Mouse (Mus musculus): ENCODE data around the gene Snx19.

Snx19 gene

GRCm38 (mm10) chr9:30485161-30485560 is 58.3 kb downstream of the Snx19 start:
- DNase-seq: no peak

GRCm38 (mm10) chr9:30488384-30488783 is 61.5 kb downstream of the Snx19 start:
- DNase-seq: no peak

- DNase-seq: no peak
These were observed 67.5 kb downstream of the Snx19 start for GRCm38 (mm10) chr9:30494446-30494845.

GRCm38 (mm10) chr9:30508966-30509365 is 82.1 kb downstream of the Snx19 start:
- no peak for DNase-seq

- DNase-seq: no peak
These were observed 89.0 kb downstream of the Snx19 start for GRCm38 (mm10) chr9:30515953-30516352.
